Mouse (Mus musculus) forebrain, embryonic 11.5 days (tissue): ENCODE measurements at regions not wholly inside any gene's neighbourhood (a gene's known extent, or its start where the extent isn't known, plus 50 kb on each side); places are given as distances from the start of the nearest gene placed in this dataset.
"Not testable (repeated sequence)": the region's sequence is repeated elsewhere in the genome, so short reads cannot be mapped to it uniquely, and the experiment has no call there.

Source experiments
- ATAC-seq: fragments of 200-750 bp; cut with Nextera tagmentation; replicated peaks from 2 replicates; pipeline ENCODE4 v1.8.0; 2017; ENCODE audit warnings: moderate TSS enrichment; ENCODE audit not compliant: low FRiP score
- DNase-seq: peaks from one replicate; pipeline ENCODE4 v3.0.0-alpha.2; 2017; ENCODE audit warnings: low spot score
- H3K27ac ChIP-seq: fragments of 300-500 bp; sonication (generic); 2 replicates; pipeline ENCODE4 v1.5.1; 2014; ENCODE audit warnings: low read depth, low read length
- H3K27me3 ChIP-seq: fragments of 300-500 bp; sonication (generic); 2 replicates; pipeline ENCODE4 v1.6.1; 2014; ENCODE audit warnings: mild to moderate bottlenecking, low read length, mixed read lengths; ENCODE audit not compliant: control insufficient read depth, insufficient read depth
- H3K36me3 ChIP-seq: fragments of 300-500 bp; sonication (generic); 2 replicates; pipeline ENCODE4 v1.6.1; 2014; ENCODE audit warnings: mild to moderate bottlenecking, low read length, moderate library complexity, mixed read lengths; ENCODE audit not compliant: control insufficient read depth, insufficient read depth
- H3K4me1 ChIP-seq: fragments of 300-500 bp; sonication (generic); replicated peaks from 2 replicates; pipeline ENCODE4 v1.6.1; 2014; ENCODE audit warnings: low read length, mixed read lengths; ENCODE audit not compliant: control insufficient read depth, insufficient read depth
- H3K4me2 ChIP-seq: fragments of 300-500 bp; sonication (generic); 2 replicates; pipeline ENCODE4 v1.6.1; 2014; ENCODE audit warnings: low read depth, mild to moderate bottlenecking, low read length, moderate library complexity, mixed read lengths; ENCODE audit not compliant: severe bottlenecking
- H3K4me3 ChIP-seq: fragments of 300-500 bp; sonication (generic); 2 replicates; pipeline ENCODE4 v1.5.1; 2014; ENCODE audit warnings: low read depth, low read length
- H3K9ac ChIP-seq: fragments of 300-500 bp; sonication (generic); 2 replicates; pipeline ENCODE4 v1.6.1; 2014; ENCODE audit warnings: low read length
- H3K9me3 ChIP-seq: fragments of 300-500 bp; sonication (generic); 2 replicates; pipeline ENCODE4 v1.6.1; 2016; ENCODE audit warnings: low read length, mixed read lengths; ENCODE audit not compliant: control insufficient read depth
- WGBS: fragments of 180-500 bp; shearing (Covaris S2); extraction: QIAGEN DNeasy Blood & Tissue Kit; methylation state at CpG from one replicate; pipeline ENCODE4 v1.1.7; 2014; 5-methylcytosine and 5-hydroxymethylcytosine counted together

DNA sequence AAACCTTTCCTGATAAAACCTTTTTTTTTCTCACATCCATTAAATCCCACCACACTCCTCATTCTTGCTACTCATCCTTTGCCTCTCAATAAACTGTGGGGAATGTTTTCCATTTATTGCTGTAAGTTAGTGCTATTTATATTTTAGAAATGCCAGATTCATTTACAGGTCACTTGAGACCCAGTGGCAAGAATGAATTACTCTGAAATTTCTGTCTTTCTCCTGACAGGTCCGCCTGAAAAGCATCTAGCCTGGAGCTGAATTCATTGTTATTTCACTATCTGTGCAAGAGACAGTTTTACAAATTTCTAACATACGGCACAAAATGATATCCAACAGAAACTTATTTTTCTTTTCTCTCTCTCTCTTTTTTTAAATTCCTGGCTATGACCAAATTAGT lies 570.6 kb upstream of the Akr1e1 start:
- Histone ChIP-seq H3K4me3 (no peak overlapping the region), H3K36me3 (no peaks in the 10 kb centered on the region), H3K4me2 (no peak overlapping the region), H3K27me3 (no peaks in the 10 kb centered on the region), H3K9me3 (no peaks in the 10 kb centered on the region), H3K4me1 (no peaks in the 10 kb centered on the region), H3K9ac (no peak overlapping the region), H3K27ac (no peak overlapping the region)
- DNase-seq (no peak), ATAC-seq (no peak)
- WGBS: 73% methylated on average over 2 of the region's 2 CpGs

DNA sequence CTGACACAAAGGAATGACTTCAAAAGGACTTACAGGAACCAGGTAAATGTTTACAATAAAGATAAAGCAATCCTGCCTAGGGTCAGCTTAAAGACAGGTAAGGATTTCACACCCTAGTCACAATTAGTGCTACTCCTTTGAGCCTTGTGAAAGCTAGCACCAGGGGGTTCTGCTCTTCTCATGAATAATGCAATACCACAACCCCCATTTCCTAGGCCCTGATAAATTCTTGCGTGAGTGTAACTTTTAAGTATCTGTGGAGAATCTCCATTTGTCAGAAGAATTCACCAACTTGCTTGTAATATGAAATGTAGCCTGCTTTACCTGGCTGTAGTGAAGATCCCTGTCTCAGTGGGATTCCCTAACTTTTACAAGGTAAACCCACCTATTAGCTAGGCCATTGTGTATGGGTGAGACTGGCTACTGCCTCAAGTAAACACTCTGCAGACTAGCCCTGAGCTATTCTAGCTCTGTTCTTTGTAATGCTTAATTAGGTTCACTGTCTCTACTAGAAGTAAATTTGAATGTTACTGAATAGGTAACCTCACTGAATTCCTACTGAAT lies 576.3 kb upstream of the Akr1e1 start:
- H3K4me3 ChIP-seq, H3K36me3 ChIP-seq, H3K4me2 ChIP-seq, H3K27me3 ChIP-seq, H3K9me3 ChIP-seq, ATAC-seq, H3K9ac ChIP-seq, DNase-seq, H3K4me1 ChIP-seq, H3K27ac ChIP-seq: not testable (repeated sequence)
- WGBS: 28% methylated on average over 1 of the region's 1 CpGs

DNA sequence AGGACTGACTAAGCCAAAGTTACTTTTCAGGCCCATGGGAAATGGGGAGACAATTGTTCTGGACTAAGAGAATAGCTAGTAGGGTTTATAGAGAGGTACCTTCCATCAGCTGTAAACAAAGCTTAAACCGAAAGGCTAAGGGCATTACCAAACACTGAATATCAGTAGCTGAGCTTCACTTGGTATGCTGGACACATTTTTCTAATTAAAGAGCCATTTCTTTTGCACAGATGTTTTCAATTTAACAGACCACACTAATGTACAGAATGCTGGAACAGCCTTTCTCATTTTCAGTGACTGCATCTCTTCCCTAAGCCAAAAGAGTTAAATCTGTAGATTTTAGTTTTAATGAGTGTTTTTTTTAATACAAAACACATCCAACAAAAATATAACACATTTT lies 593.8 kb upstream of the Akr1e1 start:
- Histone ChIP-seq H3K9me3 (no peaks in the 10 kb centered on the region), H3K4me3 (no peak overlapping the region), H3K27me3 (no peaks in the 10 kb centered on the region), H3K9ac (no peak overlapping the region), H3K36me3 (no peaks in the 10 kb centered on the region), H3K4me2 (no peak overlapping the region), H3K27ac (no peak overlapping the region), H3K4me1 (no peaks in the 10 kb centered on the region)
- DNase-seq: no peak
- 85% methylated on average over 1 of the region's 1 CpGs for WGBS
- no peak for ATAC-seq

DNA sequence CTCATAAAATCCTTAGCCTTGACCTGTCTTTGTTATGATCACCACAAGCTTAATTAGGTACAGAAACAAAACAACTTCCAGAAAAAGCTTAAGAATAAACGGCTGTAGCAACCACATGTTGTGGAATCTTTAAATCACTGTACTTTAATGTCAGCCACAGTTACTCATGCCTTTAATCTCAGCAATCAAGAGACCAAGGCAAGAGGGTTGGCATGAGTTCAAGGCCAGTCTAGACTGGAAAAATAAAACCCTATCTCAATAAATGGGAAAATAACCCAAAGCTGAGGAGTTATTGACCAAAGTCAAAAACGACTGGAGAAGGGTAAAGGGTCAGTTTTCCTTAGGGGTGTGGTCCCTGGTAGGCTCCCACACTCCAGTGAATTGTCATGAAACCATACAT lies 595.2 kb upstream of the Akr1e1 start:
- Histone ChIP-seq H3K27me3 (no peaks in the 10 kb centered on the region), H3K36me3 (no peaks in the 10 kb centered on the region), H3K4me2 (no peak overlapping the region), H3K9me3 (no peaks in the 10 kb centered on the region), H3K4me3 (no peak overlapping the region), H3K9ac (no peak overlapping the region), H3K27ac (no peak overlapping the region), H3K4me1 (no peaks in the 10 kb centered on the region)
- DNase-seq (no peak), ATAC-seq (no peak)
- WGBS: 71% methylated on average over 2 of the region's 2 CpGs

DNA sequence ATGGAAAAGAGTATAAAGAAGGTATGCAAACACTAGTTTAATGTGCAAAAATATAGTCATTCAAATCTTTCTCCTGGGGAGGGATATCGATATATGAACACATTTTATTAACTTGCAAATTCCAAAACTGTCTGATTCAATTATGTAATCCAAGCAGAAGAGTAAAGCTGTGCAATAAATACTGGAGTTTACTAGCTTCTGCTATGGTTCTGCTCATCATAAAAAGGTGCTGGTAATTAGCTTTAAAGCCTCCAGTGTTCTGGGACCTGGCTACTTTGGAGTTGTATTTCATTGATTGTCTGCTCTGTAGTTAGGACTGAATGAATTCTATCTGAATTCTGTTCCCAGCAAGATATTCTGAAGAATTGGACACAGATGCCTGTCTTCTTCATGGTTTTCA lies 602.7 kb upstream of the Akr1e1 start:
- DNase-seq: no peak
- Histone ChIP-seq H3K27me3 (no peaks in the 10 kb centered on the region), H3K4me3 (no peak overlapping the region)

DNA sequence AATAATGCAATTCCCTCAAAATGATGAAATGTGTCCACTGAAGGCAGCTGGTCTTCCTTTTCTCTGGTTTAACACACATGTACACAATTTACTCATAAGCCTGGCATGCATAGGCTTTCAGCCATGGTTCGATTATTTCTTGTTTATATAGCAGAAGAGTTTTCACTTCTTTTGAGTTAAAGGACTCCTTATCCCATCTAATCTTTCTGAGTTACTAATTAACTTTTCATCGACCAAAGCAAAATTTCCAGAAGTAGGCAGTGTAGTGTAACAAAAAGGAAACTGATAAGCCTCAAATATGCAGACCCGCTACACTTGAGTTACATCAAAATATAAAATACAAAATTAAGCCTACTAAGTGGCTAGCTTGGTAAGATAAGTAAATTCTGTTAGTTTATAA lies 620.5 kb upstream of the Akr1e1 start:
- Histone ChIP-seq H3K9me3 (no peaks in the 10 kb centered on the region), H3K27me3 (no peaks in the 10 kb centered on the region), H3K27ac (no peak overlapping the region), H3K4me2 (no peak overlapping the region), H3K4me1 (no peaks in the 10 kb centered on the region), H3K36me3 (no peaks in the 10 kb centered on the region), H3K9ac (no peak overlapping the region), H3K4me3 (no peak overlapping the region)
- ATAC-seq (no peak), DNase-seq (no peak)
- WGBS: 85% methylated on average over 3 of the region's 3 CpGs

More for the DNA sequence above, 602.7 kb upstream of the Akr1e1 start:
- no peaks in the 10 kb centered on the region for H3K9me3 ChIP-seq
- no peaks in the 10 kb centered on the region for H3K36me3 ChIP-seq
- H3K4me1 ChIP-seq: no peaks in the 10 kb centered on the region
- H3K27ac ChIP-seq: no peak overlapping the region
- no peak overlapping the region for H3K4me2 ChIP-seq
- no peak for ATAC-seq
- WGBS: 79% methylated on average over 1 of the region's 1 CpGs
- no peak overlapping the region for H3K9ac ChIP-seq

DNA sequence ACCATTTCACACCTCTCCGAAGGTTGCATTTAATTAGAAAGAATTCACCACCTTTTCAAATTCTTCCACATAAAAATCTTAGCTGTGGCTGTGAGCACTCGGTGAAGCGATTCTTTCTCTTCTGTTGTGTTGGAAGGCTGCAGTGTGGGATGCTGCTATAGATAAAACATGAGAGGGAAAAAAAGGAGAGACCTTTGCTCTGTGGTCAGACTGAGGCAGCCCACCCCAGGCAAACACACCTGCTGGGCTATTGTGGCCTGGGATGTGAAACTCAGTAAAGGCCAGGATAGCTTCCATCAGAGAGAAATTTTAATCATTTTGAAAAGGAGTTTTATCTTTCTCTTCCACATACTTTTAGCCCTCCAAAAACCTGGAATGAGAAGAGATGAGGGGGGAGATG lies 625.3 kb upstream of the Akr1e1 start:
- no peak for DNase-seq
- no peaks in the 10 kb centered on the region for H3K27me3 ChIP-seq
- H3K4me3 ChIP-seq: no peak overlapping the region
- no peaks in the 10 kb centered on the region for H3K4me1 ChIP-seq
- no peak overlapping the region for H3K4me2 ChIP-seq
- no peaks in the 10 kb centered on the region for H3K36me3 ChIP-seq
- no peak overlapping the region for H3K27ac ChIP-seq
- ATAC-seq: no peak
- WGBS: 69% methylated on average over 3 of the region's 3 CpGs
- no peaks in the 10 kb centered on the region for H3K9me3 ChIP-seq
- H3K9ac ChIP-seq: no peak overlapping the region

DNA sequence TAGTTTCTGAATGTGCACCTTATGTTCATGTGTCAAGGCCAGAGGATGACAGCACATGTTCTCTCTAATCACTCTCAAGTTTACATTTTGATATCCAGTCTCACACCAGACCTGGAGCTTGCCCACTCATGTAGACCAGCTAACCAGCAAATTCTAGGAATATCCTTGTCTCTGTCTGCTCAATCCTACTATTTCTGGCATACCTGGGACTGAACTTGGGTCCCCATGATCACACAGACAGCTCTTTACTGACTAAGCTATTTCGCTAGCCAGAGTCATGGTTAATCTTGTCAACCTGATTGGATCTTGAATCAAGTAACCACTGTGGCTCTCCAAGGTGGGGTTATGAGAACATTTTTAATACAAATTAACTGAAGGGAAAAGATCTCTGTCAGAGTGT lies 625.9 kb upstream of the Klf6 start:
- ATAC-seq: no peak
- Histone ChIP-seq H3K27ac (no peak overlapping the region), H3K4me3 (no peak overlapping the region), H3K27me3 (no peaks in the 10 kb centered on the region), H3K36me3 (no peaks in the 10 kb centered on the region), H3K4me2 (no peak overlapping the region), H3K9ac (no peak overlapping the region), H3K4me1 (no peaks in the 10 kb centered on the region), H3K9me3 (no peaks in the 10 kb centered on the region)
- DNase-seq: no peak
- 85% methylated on average over 1 of the region's 1 CpGs for whole genome bisulfite sequencing

DNA sequence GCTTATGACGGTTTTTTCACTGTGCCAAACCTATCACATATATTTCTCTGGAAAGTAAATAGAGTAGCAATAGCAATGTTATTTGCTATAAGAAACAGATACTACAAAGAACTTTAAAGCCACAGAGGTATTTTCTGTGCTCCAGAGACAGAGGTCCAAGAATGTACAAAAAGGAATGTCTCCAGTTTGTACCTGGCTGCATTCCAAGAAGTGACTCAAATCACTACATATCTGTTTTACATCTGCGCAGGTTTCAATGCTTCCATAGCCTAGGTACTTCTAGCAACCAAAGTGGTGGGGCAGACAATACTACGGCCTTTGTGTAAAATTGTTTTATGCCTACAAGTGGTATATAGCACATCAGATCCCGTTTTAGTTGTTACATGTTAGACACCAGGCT lies 620.7 kb upstream of the Klf6 start:
- DNase-seq: no peak
- no peak overlapping the region for H3K4me2 ChIP-seq
- no peaks in the 10 kb centered on the region for H3K4me1 ChIP-seq
- H3K9me3 ChIP-seq: no peaks in the 10 kb centered on the region
- no peak overlapping the region for H3K27ac ChIP-seq
- ATAC-seq: no peak
- no peaks in the 10 kb centered on the region for H3K27me3 ChIP-seq
- no peak overlapping the region for H3K4me3 ChIP-seq
- 84% methylated on average over 4 of the region's 4 CpGs for whole genome bisulfite sequencing
- H3K9ac ChIP-seq: no peak overlapping the region
- no peaks in the 10 kb centered on the region for H3K36me3 ChIP-seq
